Mouse (Mus musculus): ENCODE measurements at regions not wholly inside any gene's neighbourhood (a gene's known extent, or its start where the extent isn't known, plus 50 kb on each side); places are given as distances from the start of the nearest gene placed in this dataset.
A peak's percentile ranks its signal among the peaks of the same experiment; 100 is the strongest.

- Histone ChIP-seq H3K27ac (no peak overlapping the region), H3K4me3 (no peak overlapping the region)
- no peak for TF ChIP-seq CTCF (IDR thresholded peaks at IDR 0.05)
- no peak for DNase-seq
- intact Hi-C loops (cut with DNase I) = loop anchor here (10.0 kb wide), 1 partner anchor 143 kb away; no protein-coding TSS in a partner anchor
These were observed 62.6 kb downstream of the Perp start for GRCm38 (mm10) chr10:18907276-18907960.

- DNase-seq = no peak
- no peak overlapping the region for H3K4me3 ChIP-seq
- H3K27ac ChIP-seq = no peak overlapping the region
- TF ChIP-seq CTCF (IDR thresholded peaks at IDR 0.05) = no peak
- intact Hi-C loops (cut with DNase I) = loop anchor here (10.0 kb wide), 1 partner anchor 145 kb away; no protein-coding TSS in a partner anchor
These were observed 64.5 kb downstream of the Perp start for GRCm38 (mm10) chr10:18909307-18909706.

- DNase-seq = no peak
- Histone ChIP-seq H3K4me3 (no peak overlapping the region), H3K27ac (no peak overlapping the region)
- intact Hi-C loops (cut with DNase I) = no loop called here
- TF ChIP-seq CTCF (IDR thresholded peaks at IDR 0.05) = peak; percentile 46
These were observed 66.1 kb downstream of the Perp start for GRCm38 (mm10) chr10:18910898-18911297.

- H3K27ac ChIP-seq = no peak overlapping the region
- intact Hi-C loops (cut with DNase I) = loop anchor here (2.0 kb wide), 2 partner anchors 270 to 602 kb away; no protein-coding TSS in a partner anchor
- H3K4me3 ChIP-seq = no peak overlapping the region
- peak; percentile 63 for TF ChIP-seq CTCF (IDR thresholded peaks at IDR 0.05)
- no peak for DNase-seq
These were observed 72.3 kb downstream of the Perp start for GRCm38 (mm10) chr10:18917120-18917616.

- no peak for TF ChIP-seq CTCF (IDR thresholded peaks at IDR 0.05)
- no peak overlapping the region for H3K4me3 ChIP-seq
- DNase-seq = no peak
- intact Hi-C loops (cut with DNase I) = no loop called here
- H3K27ac ChIP-seq = no peak overlapping the region
These were observed 78.4 kb downstream of the Perp start for GRCm38 (mm10) chr10:18923088-18923821.

- no peak for TF ChIP-seq CTCF (IDR thresholded peaks at IDR 0.05)
- intact Hi-C loops (cut with DNase I) = no loop called here
- no peak overlapping the region for H3K4me3 ChIP-seq
- no peak for DNase-seq
- no peak overlapping the region for H3K27ac ChIP-seq
These were observed 83.0 kb downstream of the Perp start for GRCm38 (mm10) chr10:18927811-18928210.

GRCm38 (mm10) chr10:18931344-18931743 is 84.1 kb downstream of the Tnfaip3 start:
- no peak overlapping the region for H3K27ac ChIP-seq
- intact Hi-C loops (cut with DNase I) = no loop called here
- no peak for TF ChIP-seq CTCF (IDR thresholded peaks at IDR 0.05)
- H3K4me3 ChIP-seq = no peak overlapping the region
- no peak for DNase-seq

GRCm38 (mm10) chr10:18941447-18941846 is 74.0 kb downstream of the Tnfaip3 start:
- TF ChIP-seq CTCF (IDR thresholded peaks at IDR 0.05) = no peak
- H3K27ac ChIP-seq = no peak overlapping the region
- no peak for DNase-seq
- H3K4me3 ChIP-seq = no peak overlapping the region
- intact Hi-C loops (cut with DNase I) = no loop called here

- no peak overlapping the region for H3K27ac ChIP-seq
- no peak for TF ChIP-seq CTCF (IDR thresholded peaks at IDR 0.05)
- intact Hi-C loops (cut with DNase I) = no loop called here
- H3K4me3 ChIP-seq = no peak overlapping the region
- no peak for DNase-seq
These were observed 73.5 kb downstream of the Tnfaip3 start for GRCm38 (mm10) chr10:18941908-18942307.

GRCm38 (mm10) chr10:18943296-18944075 is 72.0 kb downstream of the Tnfaip3 start:
- no peak for TF ChIP-seq CTCF (IDR thresholded peaks at IDR 0.05)
- no peak overlapping the region for H3K4me3 ChIP-seq
- no peak overlapping the region for H3K27ac ChIP-seq
- intact Hi-C loops (cut with DNase I) = no loop called here
- no peak for DNase-seq

- no peak for DNase-seq
- no peak for TF ChIP-seq CTCF (IDR thresholded peaks at IDR 0.05)
- no peak overlapping the region for H3K27ac ChIP-seq
- intact Hi-C loops (cut with DNase I) = no loop called here
- H3K4me3 ChIP-seq = no peak overlapping the region
These were observed 68.7 kb downstream of the Tnfaip3 start for GRCm38 (mm10) chr10:18946727-18947126.

Measured in gastrocnemius, adult 2 months (tissue).